Mouse (Mus musculus) liver, adult 2 months (tissue): ENCODE measurements around the gene Foxr1. TPM values are rescaled to one million over a fixed set of nuclear protein-coding genes. Genes with fewer than 3 reads are reported as not detected.

ENCODE experiments used
- DNase-seq: peaks from one replicate; pipeline ENCODE4 v3.0.0-alpha.2; 2011; ENCODE audit warnings: low read depth, low spot score; ENCODE audit errors: extremely low read depth
- H3K27ac ChIP-seq: fragments of 200-500 bp; replicated peaks from 2 replicates; pipeline ENCODE4 v1.5.1; 2012; ENCODE audit warnings: low read depth, mild to moderate bottlenecking, control low read depth, inconsistent platforms, low read length; ENCODE audit not compliant: insufficient read depth
- H3K27me3 ChIP-seq: fragments of 200-500 bp; 2 replicates; pipeline ENCODE4 v1.6.1; 2012; ENCODE audit warnings: mild to moderate bottlenecking, moderate library complexity, low read length, inconsistent platforms; ENCODE audit not compliant: control insufficient read depth, insufficient read depth
- H3K36me3 ChIP-seq: fragments of 200-500 bp; 2 replicates; pipeline ENCODE4 v1.6.1; 2012; ENCODE audit warnings: low read length, inconsistent platforms; ENCODE audit not compliant: control insufficient read depth, insufficient read depth
- H3K4me1 ChIP-seq: fragments of 200-500 bp; 2 replicates; pipeline ENCODE4 v1.6.1; 2011; ENCODE audit warnings: low read length; ENCODE audit not compliant: control insufficient read depth, insufficient read depth
- H3K4me3 ChIP-seq: fragments of 200-500 bp; 2 replicates; pipeline ENCODE4 v1.5.1; 2011; ENCODE audit warnings: low read depth, mild to moderate bottlenecking, control low read depth, low read length, moderate library complexity; ENCODE audit not compliant: insufficient read depth
- H3K79me2 ChIP-seq: fragments of 200-500 bp; 2 replicates; pipeline ENCODE4 v1.6.1; 2012; ENCODE audit warnings: inconsistent platforms, mild to moderate bottlenecking, low read length, moderate library complexity; ENCODE audit not compliant: control insufficient read depth, insufficient read depth
- H3K9ac ChIP-seq: fragments of 200-500 bp; 2 replicates; pipeline ENCODE4 v1.6.1; 2012; ENCODE audit warnings: low read depth, mild to moderate bottlenecking, control low read depth, inconsistent platforms, low read length
- CTCF ChIP-seq: fragments of 200-500 bp; IDR thresholded peaks from 2 replicates; pipeline ENCODE4 v1.5.1; 2011; ENCODE audit warnings: low read depth, low read length, control low read depth
- POLR2A ChIP-seq: fragments of 200-500 bp; IDR thresholded peaks from 2 replicates; pipeline ENCODE4 v1.6.1; 2011; ENCODE audit warnings: low read length, control low read depth; ENCODE audit not compliant: insufficient read depth; ENCODE audit errors: extremely low read depth
- whole genome bisulfite sequencing: fragments of 180-500 bp; shearing (Covaris S2); methylation state at CpG from one replicate; pipeline ENCODE4 v1.1.7; 2018; 5-methylcytosine and 5-hydroxymethylcytosine counted together
- polyA plus RNA-seq: library from polyadenylated mRNA; depleted of rRNA; stranded (reverse); fragments of >200 nt; gene quantifications from 2 replicates; pipeline ENCODE4 v1.2.3, GENCODE M21; 2012; rRNA removed
- total RNA-seq: library from RNA; depleted of rRNA; stranded (reverse); fragments of >200 nt; gene quantifications from 2 replicates; pipeline ENCODE4 v1.2.3, GENCODE M21; 2014; rRNA removed

Gene Foxr1
- total and polyA plus RNA-seq, 2 experiments, result not detected

- TF ChIP-seq CTCF (peak; percentile 86), POLR2A (no peak)
- no peak overlapping the region for H3K4me3 ChIP-seq
These were observed 51.7 kb downstream of the Foxr1 start for GRCm38 (mm10) chr9:44389273-44389672.

GRCm38 (mm10) chr9:44387221-44387620 is 53.7 kb downstream of the Foxr1 start:
- TF ChIP-seq POLR2A, result no peak
- no peak for TF ChIP-seq CTCF
- Histone ChIP-seq H3K9ac (no peak overlapping the region), H3K4me3 (no peak overlapping the region), H3K27me3 (no peaks in the 10 kb centered on the region), H3K4me1 (peaks cover 4% of the 10 kb centered on the region), H3K36me3 (peaks cover 83% of the 10 kb centered on the region), H3K79me2 (no peaks in the 10 kb centered on the region), H3K27ac (peak overlapping the region; percentile 33; the same call in 1 of the 2 replicates)
- DNase-seq, result peak; percentile 70
- 16% methylated on average over 3 of the region's 3 CpGs for WGBS

More at GRCm38 (mm10) chr9:44389273-44389672, 51.7 kb downstream of the Foxr1 start:
- peaks cover 3% of the 10 kb centered on the region for H3K4me1 ChIP-seq
- no peak overlapping the region for H3K9ac ChIP-seq
- peaks cover 64% of the 10 kb centered on the region for H3K36me3 ChIP-seq
- 47% methylated on average over 8 of the region's 8 CpGs for WGBS
- no peaks in the 10 kb centered on the region for H3K79me2 ChIP-seq
- H3K27ac ChIP-seq, result no peak overlapping the region
- peak; percentile 43 for DNase-seq
- no peaks in the 10 kb centered on the region for H3K27me3 ChIP-seq

- TF ChIP-seq POLR2A (no peak), CTCF (no peak)
- H3K36me3 ChIP-seq, result peaks cover 79% of the 10 kb centered on the region
- no peak overlapping the region for H3K4me3 ChIP-seq
- 84% methylated on average over 13 of the region's 13 CpGs for WGBS
- H3K27me3 ChIP-seq, result no peaks in the 10 kb centered on the region
- no peak for DNase-seq
- H3K79me2 ChIP-seq, result peaks cover 16% of the 10 kb centered on the region; the same call in 1 of the 2 replicates
- no peak overlapping the region for H3K27ac ChIP-seq
- H3K9ac ChIP-seq, result no peak overlapping the region
- peaks cover 20% of the 10 kb centered on the region for H3K4me1 ChIP-seq
These were observed 56.3 kb downstream of the Foxr1 start for GRCm38 (mm10) chr9:44384596-44384995.

Other genes with a start within 250 kb of the Foxr1 start
- gene Cbl, start 207.1 kb downstream of the Foxr1 start, total RNA-seq, result 2.8 and 4.3 TPM in 2 replicates
- 1.8 and 2.4 TPM in 2 replicates for gene Cbl, start 207.1 kb downstream of the Foxr1 start, polyA plus RNA-seq
- gene Ccdc153, start 200.5 kb downstream of the Foxr1 start, total RNA-seq, result not detected in 2 replicates
- not detected in 2 replicates for gene Ccdc153, start 200.5 kb downstream of the Foxr1 start, polyA plus RNA-seq
- gene Pdzd3, start 189.7 kb downstream of the Foxr1 start, total RNA-seq, result not detected in 2 replicates
- gene Pdzd3, start 189.7 kb downstream of the Foxr1 start, polyA plus RNA-seq, result not detected in 2 replicates
- 3.5 and 5.6 TPM in 2 replicates for gene Nlrx1, start 172.5 kb downstream of the Foxr1 start, total RNA-seq
- 8.6 and 10.0 TPM in 2 replicates for gene Nlrx1, start 172.5 kb downstream of the Foxr1 start, polyA plus RNA-seq
- not detected in 2 replicates for gene Abcg4, start 152.5 kb downstream of the Foxr1 start, total RNA-seq
- gene Abcg4, start 152.5 kb downstream of the Foxr1 start, polyA plus RNA-seq, result 0.11 TPM in 1 of 2 replicates, not detected in the other
- gene Hinfp, start 135.5 kb downstream of the Foxr1 start, total RNA-seq, result 7.4 and 7.6 TPM in 2 replicates
- 10.6 and 16.9 TPM in 2 replicates for gene Hinfp, start 135.5 kb downstream of the Foxr1 start, polyA plus RNA-seq
- 5.2 and 7.9 TPM in 2 replicates for gene C2cd2l, start 120.9 kb downstream of the Foxr1 start, total RNA-seq
- gene C2cd2l, start 120.9 kb downstream of the Foxr1 start, polyA plus RNA-seq, result 60.1 and 60.9 TPM in 2 replicates
- gene Dpagt1, start 115.1 kb downstream of the Foxr1 start, total RNA-seq, result 8.7 and 13.1 TPM in 2 replicates
- 57.4 and 71.7 TPM in 2 replicates for gene Dpagt1, start 115.1 kb downstream of the Foxr1 start, polyA plus RNA-seq
- 5.6 and 11.2 TPM in 2 replicates for gene H2afx, start 106.4 kb downstream of the Foxr1 start, total RNA-seq
- gene H2afx, start 106.4 kb downstream of the Foxr1 start, polyA plus RNA-seq, result 22.5 and 23.6 TPM in 2 replicates
- 61.3 and 67.7 TPM in 2 replicates for gene Hmbs, start 96.9 kb downstream of the Foxr1 start, total RNA-seq
- gene Hmbs, start 96.9 kb downstream of the Foxr1 start, polyA plus RNA-seq, result 58.8 and 61.4 TPM in 2 replicates
- gene Vps11, start 79.5 kb downstream of the Foxr1 start, total RNA-seq, result 14.5 and 22.0 TPM in 2 replicates
- gene Vps11, start 79.5 kb downstream of the Foxr1 start, polyA plus RNA-seq, result 15.9 and 17.0 TPM in 2 replicates
- 87.8 and 131 TPM in 2 replicates for gene Hyou1, start 61.6 kb downstream of the Foxr1 start, total RNA-seq
- gene Hyou1, start 61.6 kb downstream of the Foxr1 start, polyA plus RNA-seq, result 75.0 and 111 TPM in 2 replicates
- 250 and 307 TPM in 2 replicates for gene Slc37a4, start 44.3 kb downstream of the Foxr1 start, total RNA-seq
- 153 and 185 TPM in 2 replicates for gene Slc37a4, start 44.3 kb downstream of the Foxr1 start, polyA plus RNA-seq
- gene Rps25, start 34.0 kb downstream of the Foxr1 start, total RNA-seq, result 455 and 516 TPM in 2 replicates
- gene Rps25, start 34.0 kb downstream of the Foxr1 start, polyA plus RNA-seq, result 82.7 and 98.8 TPM in 2 replicates
- 31.0 and 35.0 TPM in 2 replicates for gene Trappc4, start 33.5 kb downstream of the Foxr1 start, total RNA-seq
- 28.0 and 30.7 TPM in 2 replicates for gene Trappc4, start 33.5 kb downstream of the Foxr1 start, polyA plus RNA-seq
- 8.8 and 10.2 TPM in 2 replicates for gene Ccdc84, start 22.6 kb downstream of the Foxr1 start, total RNA-seq
- 14.7 and 22.0 TPM in 2 replicates for gene Ccdc84, start 22.6 kb downstream of the Foxr1 start, polyA plus RNA-seq
- not detected in 2 replicates for gene Upk2, start 13.8 kb upstream of the Foxr1 start, total RNA-seq
- not detected in 2 replicates for gene Upk2, start 13.8 kb upstream of the Foxr1 start, polyA plus RNA-seq
- gene Bcl9l, start 41.7 kb upstream of the Foxr1 start, total RNA-seq, result 5.4 and 5.9 TPM in 2 replicates
- gene Bcl9l, start 41.7 kb upstream of the Foxr1 start, polyA plus RNA-seq, result 26.0 and 27.9 TPM in 2 replicates
- 0.18 and 0.20 TPM in 2 replicates for gene Cxcr5, start 120.7 kb upstream of the Foxr1 start, total RNA-seq
- 0.24 and 1.4 TPM in 2 replicates for gene Cxcr5, start 120.7 kb upstream of the Foxr1 start, polyA plus RNA-seq
- 58.4 and 58.7 TPM in 2 replicates for gene Ddx6, start 163.8 kb upstream of the Foxr1 start, total RNA-seq
- gene Ddx6, start 163.8 kb upstream of the Foxr1 start, polyA plus RNA-seq, result 8.4 and 8.8 TPM in 2 replicates
- 0.34 and 0.37 TPM in 2 replicates for gene Treh, start 232.1 kb upstream of the Foxr1 start, total RNA-seq
- gene Treh, start 232.1 kb upstream of the Foxr1 start, polyA plus RNA-seq, result 0.15 and 0.17 TPM in 2 replicates